Mouse (Mus musculus) lung, adult 18-20 months (tissue): ENCODE measurements at regions not wholly inside any gene's neighbourhood (a gene's known extent, or its start where the extent isn't known, plus 50 kb on each side); places are given as distances from the start of the nearest gene placed in this dataset.
"Not testable (repeated sequence)": the region's sequence is repeated elsewhere in the genome, so short reads cannot be mapped to it uniquely, and the experiment has no call there.

Experiments used
- DNase-seq, 2 experiments: peaks; one replicate each; pipeline ENCODE4 v3.0.0; 2022; ENCODE audit warnings: mixed read lengths in 2 of 2

GRCm38 (mm10) chrX:17818325-17818724, 246.2 kb upstream of the Fundc1 start:
- no peak for DNase-seq

GRCm38 (mm10) chrX:17817651-17818050, 245.5 kb upstream of the Fundc1 start:
- DNase-seq = no peak

- DNase-seq = not testable (repeated sequence)
Measured at GRCm38 (mm10) chrX:17788048-17788447, 215.9 kb upstream of the Fundc1 start.

GRCm38 (mm10) chrX:17775886-17776285, 203.8 kb upstream of the Fundc1 start:
- no peak for DNase-seq

GRCm38 (mm10) chrX:17752823-17753222, 180.7 kb upstream of the Fundc1 start:
- DNase-seq = no peak

GRCm38 (mm10) chrX:17751466-17751865, 179.3 kb upstream of the Fundc1 start:
- DNase-seq = no peak

GRCm38 (mm10) chrX:17730233-17730632, 158.1 kb upstream of the Fundc1 start:
- no peak for DNase-seq

- DNase-seq = no peak
Measured at GRCm38 (mm10) chrX:17725780-17726220, 153.7 kb upstream of the Fundc1 start.

GRCm38 (mm10) chrX:17724990-17725779, 153.1 kb upstream of the Fundc1 start:
- DNase-seq = peak; percentile 21 to 36

GRCm38 (mm10) chrX:17724398-17724797, 152.3 kb upstream of the Fundc1 start:
- DNase-seq = no peak

- not testable (repeated sequence) for DNase-seq
Measured at GRCm38 (mm10) chrX:17721866-17722625, 149.9 kb upstream of the Fundc1 start.

- no peak for DNase-seq
Measured at GRCm38 (mm10) chrX:17714534-17714933, 142.4 kb upstream of the Fundc1 start.

- DNase-seq = no peak
Measured at GRCm38 (mm10) chrX:17712919-17713318, 140.8 kb upstream of the Fundc1 start.

- no peak for DNase-seq
Measured at GRCm38 (mm10) chrX:17712475-17712874, 140.3 kb upstream of the Fundc1 start.
